Mouse (Mus musculus) layer of hippocampus, adult 2 months (tissue): ENCODE data around the gene Gm5485. TPM values are rescaled to one million over a fixed set of nuclear protein-coding genes. Genes with fewer than 3 reads are reported as not detected.

Experiments
- DNase-seq, 2 experiments: peaks; one replicate each; pipeline ENCODE4 v3.0.0; 2022; ENCODE audit warnings: low spot score in 2 of 2
- H3K27ac ChIP-seq: fragments of 200-600 bp; 2 replicates; pipeline ENCODE4 v1.8.1; 2022
- H3K4me3 ChIP-seq: fragments of 200-600 bp; 2 replicates; pipeline ENCODE4 v1.8.1; 2022; ENCODE audit warnings: mild to moderate bottlenecking
- CTCF ChIP-seq: fragments of 200-600 bp; conservative IDR thresholded peaks from 2 replicates; pipeline ENCODE4 v1.8.1; 2022; ENCODE audit warnings: antibody characterized with exemption, mild to moderate bottlenecking, moderate library complexity
- long read RNA-seq, 2 experiments: library from polyadenylated mRNA; stranded (forward); transcript quantifications; one replicate each; pipeline ENCODE4 v2.0.0; 2021; ENCODE audit warnings: borderline mapping rate in 2 of 2
- total RNA-seq, 2 experiments: library from RNA; stranded (reverse); gene quantifications; 2 replicates each; pipeline ENCODE4 v1.2.3; 2021

The Gm5485 gene
- total RNA-seq = not detected
- long read RNA-seq, experiment 1 = 0 reads
- long read RNA-seq, experiment 2 = 0 reads

GRCm38 (mm10) chr16:48412246-48412645, at the start of gene Gm5485:
Gm5485 (minus strand) TSS chr16:48412416.
- DNase-seq = no peak
- H3K27ac ChIP-seq = no peak within 1 kb of the TSS
- TF ChIP-seq CTCF = no peak
- H3K4me3 ChIP-seq = no peak within 1 kb of the TSS

GRCm38 (mm10) chr16:48453264-48453663, 41.0 kb upstream of the Gm5485 start:
- Histone ChIP-seq H3K4me3 (no peak overlapping the region), H3K27ac (no peak overlapping the region)
- DNase-seq = no peak
- TF ChIP-seq CTCF = no peak

- Histone ChIP-seq H3K27ac (no peak overlapping the region), H3K4me3 (no peak overlapping the region)
- TF ChIP-seq CTCF = no peak
- DNase-seq = no peak
Observed at GRCm38 (mm10) chr16:48446161-48446925, 34.1 kb upstream of the Gm5485 start.

- H3K27ac ChIP-seq = no peak overlapping the region
- DNase-seq = no peak
- no peak for TF ChIP-seq CTCF
Observed at GRCm38 (mm10) chr16:48444589-48444988, 32.4 kb upstream of the Gm5485 start.

GRCm38 (mm10) chr16:48437476-48437875, 25.3 kb upstream of the Gm5485 start:
- no peak overlapping the region for H3K4me3 ChIP-seq
- no peak for TF ChIP-seq CTCF
- H3K27ac ChIP-seq = no peak overlapping the region
- DNase-seq = no peak

More at GRCm38 (mm10) chr16:48444589-48444988, 32.4 kb upstream of the Gm5485 start:
- H3K4me3 ChIP-seq = no peak overlapping the region

- no peak for TF ChIP-seq CTCF
- no peak overlapping the region for H3K27ac ChIP-seq
- DNase-seq = no peak
Observed at GRCm38 (mm10) chr16:48435454-48435853, 23.2 kb upstream of the Gm5485 start.

DNA sequence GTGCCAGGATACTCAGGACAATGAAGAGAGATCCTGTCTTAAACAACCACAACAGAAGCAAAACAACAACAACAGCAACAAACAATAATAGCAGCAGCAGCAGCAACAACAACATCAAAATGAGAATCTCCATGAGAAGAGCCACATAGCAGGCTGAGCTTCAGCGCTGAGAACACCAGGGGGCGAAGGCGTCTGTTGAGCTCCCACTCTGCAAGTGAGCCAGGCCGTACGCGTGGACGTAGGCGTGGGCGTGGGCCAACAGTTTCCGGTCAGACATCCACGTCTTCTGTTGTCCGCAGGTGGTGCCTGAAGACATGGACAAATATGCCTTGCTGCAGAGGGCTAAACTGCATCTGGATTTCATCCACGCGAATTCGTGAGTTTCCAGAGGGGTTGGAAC, 18.8 kb upstream of the Gm5485 start, which contains the start of gene Morc1:
Gene Morc1, plus strand, starts transcription at position 211 of the 400 bp plus-strand sequence.
- peak; percentile 10; the same call in 1 of the 2 replicates for TF ChIP-seq CTCF
- no peak for DNase-seq
- H3K4me3 ChIP-seq = no peak within 1 kb of the TSS
- H3K27ac ChIP-seq = no peak within 1 kb of the TSS

More at GRCm38 (mm10) chr16:48435454-48435853, 23.2 kb upstream of the Gm5485 start:
- H3K4me3 ChIP-seq = no peak overlapping the region

DNA sequence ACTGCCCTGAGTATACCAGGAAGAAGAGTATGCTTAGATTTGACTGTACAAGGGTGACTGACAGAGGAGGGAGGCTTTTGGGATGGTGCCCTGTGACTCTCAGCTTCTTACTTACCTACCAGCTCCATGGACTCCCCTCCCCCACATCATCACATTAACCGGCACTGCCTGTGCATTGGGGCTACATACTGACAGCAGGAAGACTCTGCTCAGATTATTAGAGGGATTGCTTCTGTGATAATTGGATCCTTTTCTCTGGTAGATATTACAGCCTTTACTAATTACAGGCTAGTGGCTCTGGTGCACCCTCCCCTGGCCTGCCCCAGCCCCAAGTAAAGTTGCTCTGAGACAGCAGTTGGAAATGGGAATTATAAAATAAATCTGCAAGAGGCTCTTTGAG, 17.2 kb upstream of the Gm5485 start:
- no peak for DNase-seq
- no peak overlapping the region for H3K27ac ChIP-seq
- TF ChIP-seq CTCF = no peak
- no peak overlapping the region for H3K4me3 ChIP-seq

DNA sequence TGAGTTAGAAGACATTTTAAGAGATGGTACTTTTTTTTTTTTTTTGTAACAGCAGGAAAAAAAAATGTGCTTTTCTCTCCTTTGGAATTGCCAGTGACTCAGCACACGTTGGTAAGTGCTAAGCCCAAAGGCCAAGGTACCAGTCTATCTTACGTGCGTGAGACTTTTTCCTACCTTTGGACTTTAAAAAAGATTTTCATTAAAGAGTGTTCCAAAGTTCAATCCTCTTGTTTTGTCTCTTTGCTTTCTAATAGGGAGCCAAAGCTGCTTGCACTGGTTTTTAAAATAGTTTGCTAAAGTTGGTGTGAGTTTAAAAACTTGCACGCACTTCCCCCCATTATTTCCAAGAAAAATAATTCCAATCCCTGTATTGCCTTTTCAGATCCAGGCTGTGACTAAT, 11.9 kb upstream of the Gm5485 start:
- DNase-seq = no peak
- no peak for TF ChIP-seq CTCF
- H3K27ac ChIP-seq = no peak overlapping the region
- no peak overlapping the region for H3K4me3 ChIP-seq

DNA sequence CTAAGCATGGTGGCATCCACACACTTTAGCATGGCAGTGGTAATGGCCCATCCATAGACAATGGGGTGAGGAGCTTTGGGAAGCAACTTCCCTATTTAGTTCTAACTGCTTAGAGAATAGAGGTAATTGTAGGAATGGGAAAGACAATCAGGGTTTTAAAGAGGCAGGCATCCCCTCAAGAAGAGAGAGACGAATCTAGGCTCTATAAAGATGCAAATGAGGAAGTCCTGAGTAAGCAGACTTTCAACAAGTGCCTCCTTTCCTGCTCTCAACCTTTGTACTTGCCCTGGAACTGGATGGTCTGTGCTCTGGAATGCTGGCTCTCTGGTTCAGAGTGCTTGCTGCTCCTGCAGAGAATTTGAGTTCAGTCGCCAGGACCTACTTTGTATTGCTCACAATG, 10.3 kb upstream of the Gm5485 start:
- no peak for TF ChIP-seq CTCF
- DNase-seq = no peak
- no peak overlapping the region for H3K27ac ChIP-seq

DNA sequence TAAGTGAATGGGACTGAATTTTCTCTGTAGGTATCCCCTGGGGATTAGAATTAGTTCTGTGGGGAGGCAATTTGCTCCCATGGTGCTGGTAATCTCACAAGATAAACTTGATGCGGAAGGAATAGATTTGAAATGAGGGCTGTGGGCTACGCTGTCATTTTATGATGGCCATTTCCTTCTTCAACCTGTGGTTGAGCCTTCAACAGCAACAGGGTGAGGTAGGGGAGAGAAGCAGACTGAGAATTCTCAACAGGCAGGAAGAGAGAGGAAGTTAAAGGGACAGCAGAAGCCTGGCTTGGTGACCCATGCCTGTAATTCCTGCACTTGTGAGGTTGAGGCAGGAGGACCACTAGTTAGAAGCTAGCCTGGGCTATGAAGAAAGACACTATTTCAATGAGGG, 6.8 kb upstream of the Gm5485 start:
- no peak for TF ChIP-seq CTCF
- no peak overlapping the region for H3K27ac ChIP-seq
- no peak for DNase-seq
- H3K4me3 ChIP-seq = no peak overlapping the region

More for the DNA sequence above, 10.3 kb upstream of the Gm5485 start:
- no peak overlapping the region for H3K4me3 ChIP-seq

DNA sequence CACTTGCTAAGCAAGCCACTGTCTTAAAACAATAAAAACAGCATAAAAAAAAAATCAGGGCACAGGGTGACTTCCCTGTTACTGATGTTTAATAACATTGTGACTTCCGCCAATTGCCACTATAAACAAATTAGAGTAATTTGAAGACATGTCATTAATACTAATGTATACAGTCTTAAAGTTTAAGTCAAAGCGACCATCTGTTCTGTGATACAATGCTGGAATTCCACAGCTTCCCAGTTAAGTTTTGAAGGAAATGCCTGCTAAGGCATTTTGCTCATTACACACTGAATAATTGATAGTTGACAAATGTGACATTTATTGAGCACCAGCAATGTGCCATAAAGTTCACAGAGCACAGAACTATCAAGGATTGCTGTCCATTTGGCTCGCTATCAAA, 6.3 kb upstream of the Gm5485 start:
- TF ChIP-seq CTCF = no peak
- no peak for DNase-seq
- Histone ChIP-seq H3K4me3 (no peak overlapping the region), H3K27ac (no peak overlapping the region)

DNA sequence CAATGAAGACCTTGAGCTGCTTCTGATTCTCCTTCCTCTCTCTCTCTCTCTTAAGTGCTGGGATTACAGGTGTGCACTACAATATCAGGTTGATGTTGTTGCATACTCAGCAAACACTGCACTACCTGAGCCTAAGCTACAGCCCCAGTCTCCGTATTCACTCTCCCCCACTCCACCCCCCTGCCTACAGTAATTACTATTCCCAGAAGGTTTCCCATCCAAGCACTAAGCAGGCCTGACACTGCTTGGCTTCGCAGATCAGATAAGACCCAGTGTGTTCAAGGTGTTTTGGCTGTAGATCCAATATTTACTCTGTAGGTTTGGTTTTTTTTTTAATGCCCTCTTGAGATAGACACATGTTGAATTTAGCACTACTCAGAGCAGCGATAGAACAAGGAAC, 2.1 kb downstream of the Gm5485 start:
- no peak overlapping the region for H3K27ac ChIP-seq
- H3K4me3 ChIP-seq = no peak overlapping the region
- DNase-seq = no peak
- TF ChIP-seq CTCF = no peak

GRCm38 (mm10) chr16:48409580-48409979, 2.6 kb downstream of the Gm5485 start:
- no peak for TF ChIP-seq CTCF
- Histone ChIP-seq H3K27ac (no peak overlapping the region), H3K4me3 (no peak overlapping the region)
- DNase-seq = no peak
